Mouse (Mus musculus): ENCODE measurements around the gene Stap1. TPM values are rescaled to one million over a fixed set of nuclear protein-coding genes. Genes with fewer than 3 reads are reported as not detected.

Stap1 gene
- total and polyA plus RNA-seq, 3 experiments = 9.8 to 18.1 (median 14.4) TPM

DNA sequence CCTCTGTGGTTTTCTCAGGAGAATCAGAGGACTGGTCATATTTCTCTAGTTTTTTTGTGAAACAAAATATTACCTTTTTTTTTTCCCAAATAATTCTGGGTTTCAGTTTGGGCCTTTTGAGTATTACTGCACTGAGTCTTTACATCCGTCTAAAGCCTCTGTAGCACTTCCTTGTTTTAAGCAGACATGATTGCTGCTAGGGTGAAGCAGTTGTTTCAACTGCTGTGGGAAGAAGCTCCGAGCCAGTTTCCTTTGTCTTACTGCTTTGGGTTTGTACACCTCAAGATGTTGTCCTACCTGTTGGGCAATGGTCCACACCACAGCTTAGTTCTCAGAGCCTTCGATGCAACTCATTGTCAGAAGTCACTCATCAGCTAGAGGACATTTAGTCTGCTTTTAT, 29.1 kb downstream of the Stap1 start:
- DNase-seq (ENCODE audit: extremely low read depth) = no peak
- no peak for TF ChIP-seq NELFE (IDR thresholded peaks at IDR 0.05; ENCODE audit: low read depth, low read length)
- TF ChIP-seq GABPA (IDR thresholded peaks at IDR 0.05; ENCODE audit: insufficient replicate concordance, low read depth, low read length) = no peak
- TF ChIP-seq MAFK (IDR thresholded peaks at IDR 0.05; ENCODE audit: insufficient replicate concordance, low read length) = no peak
- no peak for TF ChIP-seq IRF4 (IDR thresholded peaks at IDR 0.05; ENCODE audit: low read depth, low read length)
- no peak for TF ChIP-seq SIN3A (IDR thresholded peaks at IDR 0.05; ENCODE audit: low read length)
- in situ Hi-C loops (cut with MboI; ENCODE audit: low pct_ligation_motif_present, low pct_unique_long_range_greater_than_20kb, low sequenced_read_pairs) (no loop called here), dilution Hi-C loops (cut with MboI; ENCODE audit: extremely low pct_ligation_motif_present, extremely low pct_unique_long_range_greater_than_20kb, low sequenced_read_pairs) (no loop called here)
- Histone ChIP-seq H3K9ac (ENCODE audit: insufficient read depth, low read depth) (no peak overlapping the region), H3K9me3 (replicated peaks; ENCODE audit: low read length) (no peaks in the 10 kb centered on the region), H3K4me3 (replicated peaks in 1 of 3; ENCODE audit: low read depth in 2 of 3, low read length in 2 of 3, poor library complexity in 1 of 3) (no peak overlapping the region), H3K27me3 (replicated peaks) (no peaks in the 10 kb centered on the region), H3K4me2 (ENCODE audit: insufficient read depth, low read depth, poor library complexity, severe bottlenecking) (no peak overlapping the region), H3K79me2 (replicated peaks; ENCODE audit: control insufficient read depth, extremely low read depth, insufficient read depth, poor library complexity, severe bottlenecking) (no peaks in the 10 kb centered on the region), H3K36me3 (replicated peaks in 1 of 2; ENCODE audit: control insufficient read depth in 1 of 2, insufficient read depth in 1 of 2, low read length in 1 of 2) (peaks cover 0 to 2% of the 10 kb centered on the region in 2 experiments), H3K4me1 (ENCODE audit: control insufficient read depth in 1 of 2, insufficient read depth in 2 of 2) (peaks cover 0 to 6% of the 10 kb centered on the region in 2 experiments; a peak in 2 of 4 replicates), H3K27ac (ENCODE audit: insufficient read depth, low read depth) (no peak overlapping the region)

DNA sequence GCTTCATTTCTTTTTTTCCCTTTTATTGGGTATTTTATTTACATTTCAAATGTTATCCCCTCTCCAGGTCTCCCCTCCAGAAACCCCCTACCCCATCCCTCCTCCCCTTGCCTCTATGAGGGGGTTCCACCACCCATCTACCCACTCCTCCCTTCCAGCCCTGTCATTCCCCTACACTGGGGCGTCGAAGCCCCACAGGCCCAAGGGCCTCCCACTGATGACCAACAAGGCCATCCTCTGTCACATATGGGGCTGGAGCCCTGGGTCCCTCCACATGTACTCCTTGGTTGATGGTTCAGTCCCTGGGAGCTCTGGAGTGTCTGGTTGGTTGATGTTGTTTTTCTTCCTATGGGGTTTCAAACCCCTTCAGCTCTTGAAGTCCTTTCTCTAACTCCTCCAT, 30.6 kb downstream of the Stap1 start:
- in situ Hi-C loops (cut with MboI; ENCODE audit: low pct_ligation_motif_present, low pct_unique_long_range_greater_than_20kb, low sequenced_read_pairs) (no loop called here), dilution Hi-C loops (cut with MboI; ENCODE audit: extremely low pct_ligation_motif_present, extremely low pct_unique_long_range_greater_than_20kb, low sequenced_read_pairs) (no loop called here)
- TF ChIP-seq CHD1 (IDR thresholded peaks at IDR 0.05; ENCODE audit: low read depth, low read length) (no peak), POLR2A (IDR thresholded peaks at IDR 0.05; ENCODE audit: low read depth, low read length) (no peak), JUND (conservative IDR thresholded peaks at IDR 0.05; ENCODE audit: low read depth, low read length) (no peak), ZNF384 (IDR thresholded peaks at IDR 0.05; ENCODE audit: low read depth, low read length) (no peak), ETS1 (conservative IDR thresholded peaks at IDR 0.05; ENCODE audit: low read depth, low read length) (no peak), CTCF (conservative IDR thresholded peaks at IDR 0.05 in 1 of 2, IDR thresholded peaks at IDR 0.05 in 1 of 2; ENCODE audit: low read depth in 2 of 2, low read length in 2 of 2) (no peak), GABPA (IDR thresholded peaks at IDR 0.05; ENCODE audit: insufficient replicate concordance, low read depth, low read length) (no peak), IRF4 (IDR thresholded peaks at IDR 0.05; ENCODE audit: low read depth, low read length) (no peak), TCF12 (IDR thresholded peaks at IDR 0.05; ENCODE audit: low read depth, low read length) (no peak), TBP (conservative IDR thresholded peaks at IDR 0.05; ENCODE audit: low read depth, low read length) (no peak), POLR2AphosphoS2 (IDR thresholded peaks at IDR 0.05; ENCODE audit: low read depth, low read length) (no peak), MEF2A (IDR thresholded peaks at IDR 0.05; ENCODE audit: borderline replicate concordance, low read depth, low read length) (no peak), MAX (IDR thresholded peaks at IDR 0.05; ENCODE audit: low read length) (no peak), MAZ (IDR thresholded peaks at IDR 0.05; ENCODE audit: low read depth, low read length) (no peak), NRF1 (IDR thresholded peaks at IDR 0.05; ENCODE audit: low read depth, low read length) (no peak)
- no peaks in the 10 kb centered on the region for H3K79me2 ChIP-seq (replicated peaks; ENCODE audit: control insufficient read depth, extremely low read depth, insufficient read depth, poor library complexity, severe bottlenecking)
- no peak overlapping the region for H3K4me2 ChIP-seq (ENCODE audit: insufficient read depth, low read depth, poor library complexity, severe bottlenecking)
- no peak overlapping the region for H3K4me3 ChIP-seq (replicated peaks in 1 of 3; ENCODE audit: low read depth in 2 of 3, low read length in 2 of 3, poor library complexity in 1 of 3)
- H3K27me3 ChIP-seq (replicated peaks) = no peaks in the 10 kb centered on the region
- H3K27ac ChIP-seq (ENCODE audit: insufficient read depth, low read depth) = no peak overlapping the region
- no peak for DNase-seq (ENCODE audit: extremely low read depth)
- peaks cover 2 to 4% of the 10 kb centered on the region in 2 experiments for H3K36me3 ChIP-seq (replicated peaks in 1 of 2; ENCODE audit: control insufficient read depth in 1 of 2, insufficient read depth in 1 of 2, low read length in 1 of 2)
- no peak overlapping the region for H3K9ac ChIP-seq (ENCODE audit: insufficient read depth, low read depth)
- peaks cover 0 to 6% of the 10 kb centered on the region in 2 experiments; a peak in 2 of 4 replicates for H3K4me1 ChIP-seq (ENCODE audit: control insufficient read depth in 1 of 2, insufficient read depth in 2 of 2)
- no peaks in the 10 kb centered on the region for H3K9me3 ChIP-seq (replicated peaks; ENCODE audit: low read length)
